Mouse (Mus musculus): ENCODE measurements around the gene Nfkbiz.

GRCm38 (mm10) chr16:55831451-55831850 is 7.2 kb downstream of the Nfkbiz start:
- no peak for TF ChIP-seq CTCF (IDR thresholded peaks at IDR 0.05; ENCODE audit: low read depth, low read length)
- TF ChIP-seq POLR2A (IDR thresholded peaks at IDR 0.05; ENCODE audit: borderline replicate concordance, low read depth, low read length): no peak
